Mouse (Mus musculus) liver, embryonic 13.5 days (tissue): Measurements from ENCODE around the gene Fbxl18. TPM values are rescaled to one million over a fixed set of nuclear protein-coding genes. Genes with fewer than 3 reads are reported as not detected.
"Not testable (repeated sequence)": the region's sequence is repeated elsewhere in the genome, so short reads cannot be mapped to it uniquely, and the experiment has no call there.

Source experiments
- ATAC-seq: fragments of 200-750 bp; cut with Nextera tagmentation; 2 replicates; pipeline ENCODE4 v1.8.0; 2017; ENCODE audit warnings: low read depth, mild to moderate bottlenecking, moderate number of reproducible peaks, moderate library complexity
- DNase-seq: peaks from one replicate; pipeline ENCODE4 v3.0.0; 2022
- H3K27ac ChIP-seq: fragments of 300-500 bp; sonication (generic); 2 replicates; pipeline ENCODE4 v1.5.1; 2015; ENCODE audit warnings: moderate library complexity, mild to moderate bottlenecking, inconsistent platforms
- H3K27me3 ChIP-seq: fragments of 300-500 bp; sonication (generic); 2 replicates; pipeline ENCODE4 v1.6.1; 2015; ENCODE audit warnings: mild to moderate bottlenecking, inconsistent platforms
- H3K36me3 ChIP-seq: fragments of 300-500 bp; sonication (generic); 2 replicates; pipeline ENCODE4 v1.6.1; 2015; ENCODE audit warnings: mild to moderate bottlenecking, inconsistent platforms
- H3K4me1 ChIP-seq: fragments of 300-500 bp; sonication (generic); replicated peaks from 2 replicates; pipeline ENCODE4 v1.6.1; 2015; ENCODE audit warnings: inconsistent platforms
- H3K4me2 ChIP-seq: fragments of 300-500 bp; sonication (generic); 2 replicates; pipeline ENCODE4 v1.6.1; 2015; ENCODE audit warnings: inconsistent platforms, mild to moderate bottlenecking, moderate library complexity
- H3K4me3 ChIP-seq: fragments of 300-500 bp; sonication (generic); replicated peaks from 2 replicates; pipeline ENCODE4 v1.5.1; 2015; ENCODE audit warnings: mild to moderate bottlenecking, inconsistent platforms
- H3K9ac ChIP-seq: fragments of 300-500 bp; sonication (generic); 2 replicates; pipeline ENCODE4 v1.6.1; 2015; ENCODE audit warnings: mild to moderate bottlenecking, inconsistent platforms
- H3K9me3 ChIP-seq: fragments of 300-500 bp; sonication (generic); replicated peaks from 2 replicates; pipeline ENCODE4 v1.6.1; 2016; ENCODE audit warnings: inconsistent platforms
- WGBS: fragments of 180-500 bp; shearing (Covaris S2); methylation state at CpG from one replicate; pipeline ENCODE4 v1.1.7; 2015; ENCODE audit not compliant: insufficient replicate concordance; 5-methylcytosine and 5-hydroxymethylcytosine counted together
- polyA plus RNA-seq: library from polyadenylated mRNA; unstranded; fragments of >200 nt; fragmentation: Nextera tagmentation; extraction: Ambion mirVana; gene quantifications from 2 replicates; pipeline ENCODE4 v1.2.1, GENCODE M21; 2015

Fbxl18 gene
- polyA plus RNA-seq, 1 experiment from 2014 or later, result 3.7 TPM

- no peak overlapping the region for H3K27ac ChIP-seq
- no peaks in the 10 kb centered on the region for H3K27me3 ChIP-seq
- DNase-seq (no peak), ATAC-seq (no peak)
- peaks cover 46% of the 10 kb centered on the region for H3K36me3 ChIP-seq
- WGBS, result 79% methylated on average over 4 of the region's 4 CpGs
- peaks cover 54% of the 10 kb centered on the region for H3K4me1 ChIP-seq
- H3K4me3 ChIP-seq, result no peak overlapping the region
- no peak overlapping the region for H3K9ac ChIP-seq
- no peaks in the 10 kb centered on the region for H3K9me3 ChIP-seq
- H3K4me2 ChIP-seq, result no peak overlapping the region
Measured at GRCm38 (mm10) chr5:142898316-142898715, 3.1 kb upstream of the Fbxl18 start.

GRCm38 (mm10) chr5:142897568-142898248 is 2.5 kb upstream of the Fbxl18 start:
- DNase-seq, result no peak
- no peak for ATAC-seq
- Histone ChIP-seq H3K4me3 (no peak overlapping the region), H3K9me3 (no peaks in the 10 kb centered on the region), H3K27me3 (no peaks in the 10 kb centered on the region), H3K4me1 (peaks cover 49% of the 10 kb centered on the region), H3K36me3 (peaks cover 40% of the 10 kb centered on the region), H3K27ac (no peak overlapping the region), H3K9ac (no peak overlapping the region), H3K4me2 (no peak overlapping the region)
- 80% methylated on average over 7 of the region's 7 CpGs for WGBS

- DNase-seq, result no peak
- 0 out of 2 replicates have a peak overlapping the region, but pooled peaks have one; percentile 89 for H3K4me2 ChIP-seq
- H3K27ac ChIP-seq, result peak overlapping the region; percentile 79; the same call in 1 of the 2 replicates
- no peak overlapping the region for H3K4me3 ChIP-seq
- H3K36me3 ChIP-seq, result peaks cover 30% of the 10 kb centered on the region
- 20% methylated on average over 5 of the region's 5 CpGs for WGBS
- H3K9ac ChIP-seq, result 0 out of 2 replicates have a peak overlapping the region, but pooled peaks have one; percentile 28
- peaks cover 41% of the 10 kb centered on the region for H3K4me1 ChIP-seq
- no peak for ATAC-seq
- no peaks in the 10 kb centered on the region for H3K27me3 ChIP-seq
- H3K9me3 ChIP-seq, result no peaks in the 10 kb centered on the region
Measured at GRCm38 (mm10) chr5:142896713-142897112, 1.5 kb upstream of the Fbxl18 start.

- 51% methylated on average over 10 of the region's 10 CpGs for WGBS
- Histone ChIP-seq H3K4me3 (peak overlapping the region; percentile 78), H3K27ac (peak overlapping the region; percentile 79), H3K27me3 (no peaks in the 10 kb centered on the region), H3K4me2 (peak overlapping the region; percentile 89), H3K9me3 (no peaks in the 10 kb centered on the region), H3K36me3 (peaks cover 24% of the 10 kb centered on the region), H3K4me1 (peaks cover 41% of the 10 kb centered on the region), H3K9ac (peak overlapping the region; percentile 84; the same call in 1 of the 2 replicates)
- DNase-seq (no peak), ATAC-seq (no peak)
Measured at GRCm38 (mm10) chr5:142896192-142896591, 971 bp upstream of the Fbxl18 start.

GRCm38 (mm10) chr5:142891396-142891795 is 3.8 kb downstream of the Fbxl18 start:
- Histone ChIP-seq H3K9me3 (no peaks in the 10 kb centered on the region), H3K36me3 (peaks cover 8% of the 10 kb centered on the region), H3K27me3 (no peaks in the 10 kb centered on the region), H3K4me2 (no peak overlapping the region), H3K9ac (no peak overlapping the region), H3K27ac (no peak overlapping the region), H3K4me3 (no peak overlapping the region), H3K4me1 (peaks cover 24% of the 10 kb centered on the region)
- 74% methylated on average over 6 of the region's 6 CpGs for WGBS
- no peak for DNase-seq
- no peak for ATAC-seq

GRCm38 (mm10) chr5:142887533-142887932 is 7.7 kb downstream of the Fbxl18 start:
- H3K4me2 ChIP-seq, H3K27ac ChIP-seq, H3K9ac ChIP-seq, H3K9me3 ChIP-seq, DNase-seq, H3K4me3 ChIP-seq, H3K4me1 ChIP-seq, H3K27me3 ChIP-seq, ATAC-seq: not testable (repeated sequence)
- WGBS, result 78% methylated on average over 3 of the region's 3 CpGs
- peaks cover 35% of the 10 kb centered on the region for H3K36me3 ChIP-seq

- Histone ChIP-seq H3K4me3 (no peak overlapping the region), H3K27me3 (no peaks in the 10 kb centered on the region), H3K4me1 (peaks cover 3% of the 10 kb centered on the region), H3K9me3 (no peaks in the 10 kb centered on the region), H3K9ac (no peak overlapping the region), H3K27ac (no peak overlapping the region), H3K36me3 (peaks cover 39% of the 10 kb centered on the region), H3K4me2 (no peak overlapping the region)
- 90% methylated on average over 20 of the region's 20 CpGs for WGBS
- ATAC-seq, result no peak
- DNase-seq, result no peak
Measured at GRCm38 (mm10) chr5:142886761-142887160, 8.5 kb downstream of the Fbxl18 start.

GRCm38 (mm10) chr5:142886181-142886580 is 9.0 kb downstream of the Fbxl18 start:
- Histone ChIP-seq H3K9me3 (no peaks in the 10 kb centered on the region), H3K27ac (no peak overlapping the region), H3K27me3 (no peaks in the 10 kb centered on the region), H3K4me2 (no peak overlapping the region), H3K36me3 (peaks cover 40% of the 10 kb centered on the region), H3K4me1 (peaks cover 9% of the 10 kb centered on the region), H3K4me3 (no peak overlapping the region), H3K9ac (no peak overlapping the region)
- 89% methylated on average over 19 of the region's 19 CpGs for WGBS
- ATAC-seq (no peak), DNase-seq (no peak)

GRCm38 (mm10) chr5:142882471-142882870 is 12.8 kb downstream of the Fbxl18 start:
- H3K36me3 ChIP-seq, result peaks cover 50% of the 10 kb centered on the region
- no peak for DNase-seq
- 88% methylated on average over 11 of the region's 11 CpGs for WGBS
- H3K27me3 ChIP-seq, result no peaks in the 10 kb centered on the region
- H3K4me3 ChIP-seq, result no peak overlapping the region
- no peak overlapping the region for H3K27ac ChIP-seq
- H3K4me2 ChIP-seq, result no peak overlapping the region
- H3K9ac ChIP-seq, result no peak overlapping the region
- no peak for ATAC-seq
- H3K9me3 ChIP-seq, result no peaks in the 10 kb centered on the region
- H3K4me1 ChIP-seq, result peaks cover 30% of the 10 kb centered on the region

- Histone ChIP-seq H3K27ac (peak overlapping the region; percentile 13; the same call in 1 of the 2 replicates), H3K9ac (no peak overlapping the region), H3K27me3 (no peaks in the 10 kb centered on the region), H3K4me1 (peaks cover 34% of the 10 kb centered on the region), H3K36me3 (peaks cover 47% of the 10 kb centered on the region), H3K4me3 (no peak overlapping the region), H3K9me3 (no peaks in the 10 kb centered on the region), H3K4me2 (no peak overlapping the region)
- DNase-seq (no peak), ATAC-seq (no peak)
- 47% methylated on average over 8 of the region's 8 CpGs for WGBS
Measured at GRCm38 (mm10) chr5:142881936-142882335, 13.3 kb downstream of the Fbxl18 start.

- H3K9me3 ChIP-seq, result no peaks in the 10 kb centered on the region
- H3K27me3 ChIP-seq, result no peaks in the 10 kb centered on the region
- WGBS, result 34% methylated on average over 13 of the region's 13 CpGs
- no peak for ATAC-seq
- no peak overlapping the region for H3K9ac ChIP-seq
- no peak overlapping the region for H3K4me2 ChIP-seq
- peaks cover 34% of the 10 kb centered on the region for H3K4me1 ChIP-seq
- peak overlapping the region; percentile 13; the same call in 1 of the 2 replicates for H3K27ac ChIP-seq
- H3K36me3 ChIP-seq, result peaks cover 42% of the 10 kb centered on the region
- H3K4me3 ChIP-seq, result no peak overlapping the region
- no peak for DNase-seq
Measured at GRCm38 (mm10) chr5:142880806-142881516, 14.3 kb downstream of the Fbxl18 start.
